Mouse (Mus musculus) c-Kit-positive CD71-negative TER-119-negative erythroid progenitor cells, embryonic 14.5 days (primary cell): ENCODE data around the gene Ccdc51.
"Not testable (repeated sequence)": the region's sequence is repeated elsewhere in the genome, so short reads cannot be mapped to it uniquely, and the experiment has no call there.

Experiments used
- DNase-seq: peaks from one replicate; pipeline ENCODE4 v3.0.0-alpha.2; 2013; ENCODE audit warnings: low read depth

Ccdc51 gene

DNA sequence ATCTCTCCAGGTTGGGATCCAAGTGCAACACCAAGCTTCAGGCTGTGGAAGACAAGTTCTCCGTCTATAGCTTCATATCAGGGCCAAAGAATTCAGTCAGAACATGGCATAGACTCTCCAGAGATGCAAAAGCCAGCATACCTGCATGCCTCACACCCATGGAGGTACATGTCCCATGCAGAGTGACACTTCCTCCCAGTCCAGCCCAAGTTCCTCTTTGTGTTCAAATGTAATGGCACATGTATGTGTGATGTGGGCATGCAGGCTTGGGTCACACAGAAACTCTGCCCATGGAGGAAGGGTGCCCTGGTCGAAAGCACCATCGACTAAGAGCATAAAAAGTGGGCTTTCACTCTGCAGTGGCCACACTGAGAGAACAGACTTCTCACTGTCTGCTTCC lies 41.9 kb downstream of the Ccdc51 start:
- no peak for DNase-seq

DNA sequence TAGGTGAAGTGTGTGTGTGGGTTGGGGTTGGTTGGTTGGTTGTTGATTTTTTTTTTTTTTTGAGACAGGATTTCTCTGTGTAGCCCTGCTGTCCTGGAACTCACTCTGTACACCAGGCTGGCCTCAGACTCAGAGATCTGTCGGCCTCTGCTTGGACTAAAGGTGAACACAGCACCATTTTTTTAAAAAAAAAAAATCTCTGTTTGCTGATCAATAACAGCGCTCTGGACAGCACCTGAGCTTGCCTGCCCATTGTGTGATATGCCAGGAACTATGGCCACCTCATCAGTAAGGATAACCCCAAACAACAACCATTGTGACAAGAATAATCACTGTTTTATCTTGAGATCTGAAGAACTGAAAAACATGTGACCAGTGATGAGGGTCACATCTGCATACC lies 42.8 kb downstream of the Ccdc51 start:
- no peak for DNase-seq

DNA sequence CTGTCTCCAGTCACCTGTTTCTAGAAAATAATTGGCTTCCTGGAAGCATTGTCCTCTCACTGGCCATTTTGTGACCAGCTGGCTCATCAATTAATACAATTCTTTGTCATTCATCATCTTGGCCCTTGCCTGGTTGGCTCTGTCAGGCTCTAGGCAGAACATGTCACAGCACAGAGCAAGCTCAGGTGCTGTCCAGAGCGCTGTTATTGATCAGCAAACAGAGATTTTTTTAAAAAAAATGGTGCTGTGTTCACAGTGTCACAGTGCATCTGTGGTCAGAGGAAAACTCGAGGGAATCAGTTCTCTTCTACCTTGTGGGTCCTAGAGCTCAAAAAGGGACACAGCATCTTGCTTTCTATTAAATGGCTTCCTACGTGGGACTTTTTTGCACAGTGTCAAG lies 43.2 kb downstream of the Ccdc51 start:
- DNase-seq, result no peak

DNA sequence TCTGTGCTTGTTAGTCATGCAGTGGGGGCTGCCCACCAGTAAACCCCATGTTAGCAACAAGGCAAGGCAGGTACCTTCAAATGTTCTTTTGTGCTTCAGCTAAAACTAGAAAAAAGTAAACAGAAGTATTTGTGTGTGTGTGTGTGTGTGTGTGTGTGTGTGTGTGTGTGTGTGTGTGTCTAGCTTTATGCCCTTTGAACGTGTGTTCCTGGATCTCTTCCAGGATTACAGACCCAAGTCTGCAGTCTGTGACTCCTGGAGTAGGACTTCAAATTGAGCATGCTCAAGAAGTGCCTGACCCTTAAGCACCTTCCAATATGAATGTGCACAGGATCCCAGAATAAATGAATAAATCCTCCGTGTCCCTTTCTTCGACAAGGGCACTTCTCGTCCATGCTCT lies 44.8 kb downstream of the Ccdc51 start:
- no peak for DNase-seq

DNA sequence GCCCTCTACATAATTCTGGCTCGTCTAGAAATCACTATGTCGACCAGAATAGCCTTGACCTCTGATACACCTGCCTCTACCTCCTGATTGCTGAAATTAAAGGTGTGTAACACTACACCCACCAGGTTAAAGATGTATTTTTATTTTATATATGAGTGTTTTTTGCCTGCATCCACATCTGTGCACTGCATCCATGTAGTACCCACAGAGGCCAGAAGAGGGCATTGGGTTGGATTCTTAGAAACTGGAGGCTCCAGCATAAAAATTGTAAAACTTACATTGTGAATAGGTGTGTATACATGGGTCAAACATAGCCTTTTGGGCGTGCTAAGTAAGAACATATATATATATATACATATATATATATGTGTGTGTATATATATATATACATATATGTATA lies 45.9 kb downstream of the Ccdc51 start:
- DNase-seq, result peak; percentile 7

DNA sequence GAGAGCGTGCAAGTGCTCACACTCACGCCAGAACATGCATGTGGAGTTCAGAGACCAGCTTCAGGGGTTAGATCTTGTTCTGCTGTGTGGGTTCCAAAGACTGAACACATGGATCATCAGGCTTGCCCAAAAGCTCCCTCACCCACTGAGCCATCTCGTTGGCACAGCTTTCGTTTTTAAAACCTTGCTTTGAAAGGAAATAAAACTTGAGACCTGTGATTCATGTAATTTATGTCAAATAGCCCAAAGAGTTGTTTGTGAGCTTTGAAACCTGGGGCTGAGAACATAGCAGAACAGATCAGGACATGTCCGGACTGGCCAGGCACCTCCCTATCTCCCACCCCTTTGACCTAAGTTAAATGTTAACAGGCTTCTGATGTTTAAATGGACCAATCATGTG lies 47.8 kb downstream of the Ccdc51 start:
- DNase-seq, result no peak

DNA sequence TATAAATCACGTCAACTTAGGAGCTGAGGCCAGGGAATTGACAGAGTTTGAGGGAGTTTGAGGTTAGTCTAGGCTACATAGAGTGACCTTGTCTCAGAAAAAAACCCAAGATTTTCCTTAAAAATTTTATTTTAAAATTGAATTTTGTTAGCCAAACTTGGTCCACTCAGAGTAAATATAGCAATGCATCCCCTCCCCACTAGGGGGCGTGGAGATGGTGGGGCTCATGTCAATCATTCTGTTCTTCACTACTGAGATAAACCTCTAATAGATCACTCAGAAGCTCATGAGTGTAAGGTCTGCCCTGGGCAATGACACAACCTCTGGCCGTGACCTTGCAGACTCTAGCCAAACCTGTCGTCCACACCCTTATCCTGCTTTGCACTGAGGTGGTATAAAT lies 58.1 kb downstream of the Ccdc51 start:
- DNase-seq, result not testable (repeated sequence)
